Mouse (Mus musculus) limb, embryonic 11.5 days (tissue): ENCODE measurements around the gene Ccl6. TPM values are rescaled to one million over a fixed set of nuclear protein-coding genes. Genes with fewer than 3 reads are reported as not detected.

Source experiments
- ATAC-seq: fragments of 200-750 bp; cut with Nextera tagmentation; 2 replicates; pipeline ENCODE4 v1.8.0; 2017; ENCODE audit warnings: low read depth; ENCODE audit not compliant: insufficient number of reproducible peaks, low FRiP score, low TSS enrichment
- DNase-seq: peaks from one replicate; pipeline ENCODE4 v3.0.0-alpha.2; 2015; ENCODE audit warnings: low spot score
- H3K27ac ChIP-seq: fragments of 300-500 bp; sonication (generic); replicated peaks from 2 replicates; pipeline ENCODE4 v1.5.1; 2014; ENCODE audit warnings: low read depth, mild to moderate bottlenecking, low read length
- H3K27me3 ChIP-seq: fragments of 300-500 bp; sonication (generic); 2 replicates; pipeline ENCODE4 v1.6.1; 2014; ENCODE audit warnings: mild to moderate bottlenecking, low read length, mixed read lengths; ENCODE audit not compliant: control insufficient read depth, insufficient read depth
- H3K36me3 ChIP-seq: fragments of 300-500 bp; sonication (generic); 2 replicates; pipeline ENCODE4 v1.6.1; 2014; ENCODE audit warnings: mild to moderate bottlenecking, low read length, moderate library complexity, mixed read lengths; ENCODE audit not compliant: control insufficient read depth, insufficient read depth
- H3K4me1 ChIP-seq: fragments of 300-500 bp; sonication (generic); 2 replicates; pipeline ENCODE4 v1.6.1; 2014; ENCODE audit warnings: low read length, mixed read lengths; ENCODE audit not compliant: control insufficient read depth, insufficient read depth
- H3K4me2 ChIP-seq: fragments of 300-500 bp; sonication (generic); 2 replicates; pipeline ENCODE4 v1.6.1; 2014; ENCODE audit warnings: low read depth, mild to moderate bottlenecking, moderate library complexity; ENCODE audit not compliant: severe bottlenecking
- H3K4me3 ChIP-seq: fragments of 300-500 bp; sonication (generic); 2 replicates; pipeline ENCODE4 v1.5.1; 2014; ENCODE audit warnings: low read depth, low read length
- H3K9ac ChIP-seq: fragments of 300-500 bp; sonication (generic); 2 replicates; pipeline ENCODE4 v1.6.1; 2014; ENCODE audit warnings: mild to moderate bottlenecking, low read length
- H3K9me3 ChIP-seq: fragments of 300-500 bp; sonication (generic); 2 replicates; pipeline ENCODE4 v1.6.1; 2016; ENCODE audit warnings: low read length; ENCODE audit not compliant: control insufficient read depth
- WGBS: fragments of 180-500 bp; shearing (Covaris S2); extraction: QIAGEN DNeasy Blood & Tissue Kit; methylation state at CpG from one replicate; pipeline ENCODE4 v1.1.7; 2014; 5-methylcytosine and 5-hydroxymethylcytosine counted together
- polyA plus RNA-seq: library from polyadenylated mRNA; unstranded; fragments of >200 nt; fragmentation: Nextera tagmentation; extraction: Ambion mirVana; gene quantifications from 2 replicates; pipeline ENCODE4 v1.2.1, GENCODE M21; 2014

The Ccl6 gene
- polyA plus RNA-seq, 1 experiment from 2014 or later, result 1.1 TPM

- no peaks in the 10 kb centered on the region for H3K36me3 ChIP-seq
- H3K4me2 ChIP-seq, result no peak overlapping the region
- H3K27me3 ChIP-seq, result no peaks in the 10 kb centered on the region
- H3K9ac ChIP-seq, result no peak overlapping the region
- 91% methylated on average over 3 of the region's 3 CpGs for WGBS
- no peak for DNase-seq
- ATAC-seq, result no peak
- H3K4me1 ChIP-seq, result no peaks in the 10 kb centered on the region
- no peaks in the 10 kb centered on the region for H3K9me3 ChIP-seq
- H3K4me3 ChIP-seq, result no peak overlapping the region
- H3K27ac ChIP-seq, result no peak overlapping the region
Observed at GRCm38 (mm10) chr11:83541415-83541814, 51.5 kb downstream of the Ccl6 start.

GRCm38 (mm10) chr11:83540931-83541330, 52.0 kb downstream of the Ccl6 start:
- no peaks in the 10 kb centered on the region for H3K36me3 ChIP-seq
- 88% methylated on average over 2 of the region's 2 CpGs for WGBS
- H3K4me2 ChIP-seq, result no peak overlapping the region
- no peak overlapping the region for H3K27ac ChIP-seq
- H3K4me3 ChIP-seq, result no peak overlapping the region
- H3K9me3 ChIP-seq, result no peaks in the 10 kb centered on the region
- H3K9ac ChIP-seq, result no peak overlapping the region
- H3K27me3 ChIP-seq, result no peaks in the 10 kb centered on the region
- no peak for DNase-seq
- H3K4me1 ChIP-seq, result no peaks in the 10 kb centered on the region
- ATAC-seq, result no peak

- Histone ChIP-seq H3K4me3 (no peak overlapping the region), H3K27me3 (no peaks in the 10 kb centered on the region), H3K9ac (no peak overlapping the region), H3K27ac (no peak overlapping the region), H3K36me3 (no peaks in the 10 kb centered on the region), H3K4me1 (peaks cover 6% of the 10 kb centered on the region; the same call in 1 of the 2 replicates), H3K9me3 (no peaks in the 10 kb centered on the region), H3K4me2 (no peak overlapping the region)
- ATAC-seq (no peak), DNase-seq (no peak)
- WGBS, result 86% methylated on average over 3 of the region's 3 CpGs
Observed at GRCm38 (mm10) chr11:83538705-83539314, 54.1 kb downstream of the Ccl6 start.

Other genes with a start within 250 kb of the Ccl6 start
- 0.88 and 1.3 TPM in 2 replicates for gene Rasl10b, start 183.9 kb downstream of the Ccl6 start, polyA plus RNA-seq
- not detected in 2 replicates for gene Gas2l2, start 163.6 kb downstream of the Ccl6 start, polyA plus RNA-seq
- 0.55 TPM in 1 of 2 replicates, not detected in the other for gene 1700020L24Rik, start 155.4 kb downstream of the Ccl6 start, polyA plus RNA-seq
- 2.9 and 3.7 TPM in 2 replicates for gene Mmp28, start 130.0 kb downstream of the Ccl6 start, polyA plus RNA-seq
- gene Taf15, start 120.0 kb downstream of the Ccl6 start, polyA plus RNA-seq, result 11.3 and 13.3 TPM in 2 replicates
- not detected in 2 replicates for gene Heatr9, start 70.9 kb downstream of the Ccl6 start, polyA plus RNA-seq
- not detected in 2 replicates for gene Ccl5, start 62.6 kb downstream of the Ccl6 start, polyA plus RNA-seq
- gene Ccl9, start 14.5 kb downstream of the Ccl6 start, polyA plus RNA-seq, result 0.56 and 0.94 TPM in 2 replicates
- gene Rpl9-ps1, start 52.5 kb upstream of the Ccl6 start, polyA plus RNA-seq, result not detected in 2 replicates
- 0.20 and 0.34 TPM in 2 replicates for gene Ccl3, start 56.3 kb upstream of the Ccl6 start, polyA plus RNA-seq
- 0.48 TPM in 1 of 2 replicates, not detected in the other for gene Ccl4, start 69.5 kb upstream of the Ccl6 start, polyA plus RNA-seq
- 0.67 TPM in 1 of 2 replicates, not detected in the other for gene Wfdc17, start 110.9 kb upstream of the Ccl6 start, polyA plus RNA-seq
- not detected in 2 replicates for gene Wfdc18, start 115.9 kb upstream of the Ccl6 start, polyA plus RNA-seq
- gene Wfdc21, start 153.9 kb upstream of the Ccl6 start, polyA plus RNA-seq, result not detected in 2 replicates
- 26.9 and 30.5 TPM in 2 replicates for gene Heatr6, start 160.6 kb upstream of the Ccl6 start, polyA plus RNA-seq